Mouse (Mus musculus) limb, embryonic 14.5 days (tissue): Measurements from ENCODE around the gene Slc25a34. TPM values are rescaled to one million over a fixed set of nuclear protein-coding genes. Genes with fewer than 3 reads are reported as not detected.

Source experiments
- ATAC-seq: fragments of 200-750 bp; cut with Nextera tagmentation; 2 replicates; pipeline ENCODE4 v1.8.0; 2017; ENCODE audit warnings: low read depth, moderate number of reproducible peaks, moderate TSS enrichment; ENCODE audit not compliant: low FRiP score
- DNase-seq: peaks from one replicate; pipeline ENCODE4 v3.0.0-alpha.2; 2015; ENCODE audit warnings: low spot score
- H3K27ac ChIP-seq: fragments of 300-500 bp; sonication (generic); replicated peaks from 2 replicates; pipeline ENCODE4 v1.5.1; 2014; ENCODE audit warnings: low read depth, mild to moderate bottlenecking, low read length, moderate library complexity, mixed read lengths
- H3K27me3 ChIP-seq: fragments of 300-500 bp; sonication (generic); 2 replicates; pipeline ENCODE4 v1.6.1; 2014; ENCODE audit warnings: low read length, mixed read lengths; ENCODE audit not compliant: control insufficient read depth, insufficient read depth
- H3K36me3 ChIP-seq: fragments of 300-500 bp; sonication (generic); 2 replicates; pipeline ENCODE4 v1.6.1; 2014; ENCODE audit warnings: mild to moderate bottlenecking, low read length, moderate library complexity, mixed read lengths; ENCODE audit not compliant: control insufficient read depth, insufficient read depth
- H3K4me1 ChIP-seq: fragments of 300-500 bp; sonication (generic); 2 replicates; pipeline ENCODE4 v1.6.1; 2014; ENCODE audit warnings: antibody characterized with exemption, low read length, mixed read lengths; ENCODE audit not compliant: control insufficient read depth, insufficient read depth
- H3K4me2 ChIP-seq: fragments of 300-500 bp; sonication (generic); replicated peaks from 2 replicates; pipeline ENCODE4 v1.6.1; 2014; ENCODE audit warnings: low read depth, mild to moderate bottlenecking, low read length, moderate library complexity; ENCODE audit not compliant: severe bottlenecking
- H3K4me3 ChIP-seq: fragments of 300-500 bp; sonication (generic); replicated peaks from 2 replicates; pipeline ENCODE4 v1.5.1; 2014; ENCODE audit warnings: low read length
- H3K9ac ChIP-seq: fragments of 300-500 bp; sonication (generic); 2 replicates; pipeline ENCODE4 v1.6.1; 2014; ENCODE audit warnings: mild to moderate bottlenecking, low read depth, low read length, moderate library complexity; ENCODE audit not compliant: severe bottlenecking
- H3K9me3 ChIP-seq: fragments of 300-500 bp; sonication (generic); 2 replicates; pipeline ENCODE4 v1.6.1; 2016; ENCODE audit warnings: low read length; ENCODE audit not compliant: control insufficient read depth
- POLR2A ChIP-seq: fragments of 200-500 bp; IDR thresholded peaks from 2 replicates; pipeline ENCODE4 v1.8.0; 2012; ENCODE audit warnings: inconsistent platforms, mild to moderate bottlenecking, moderate library complexity, borderline replicate concordance; ENCODE audit not compliant: insufficient read depth, insufficient read length; ENCODE audit errors: extremely low read depth
- WGBS: fragments of 180-500 bp; shearing (Covaris S2); extraction: QIAGEN DNeasy Blood & Tissue Kit; methylation state at CpG from one replicate; pipeline ENCODE4 v1.1.7; 2014; 5-methylcytosine and 5-hydroxymethylcytosine counted together
- polyA plus RNA-seq, 2 experiments: library from polyadenylated mRNA; depleted of rRNA in 1 of 2; stranded (reverse) in 1 of 2; unstranded in 1 of 2; fragments of >200 nt; fragmentation: Nextera tagmentation in 1 of 2; extraction: Ambion mirVana in 1 of 2; gene quantifications; 2 replicates each; pipeline versions ENCODE4 v1.2.1 to v1.2.3; 2012 to 2014

Slc25a34 gene
- polyA plus RNA-seq, 2 experiments, result 0.16 TPM; not detected in 1

- DNase-seq (no peak), ATAC-seq (no peak)
- H3K4me1 ChIP-seq, result 0 out of 2 replicates have a peak, but pooled peaks cover 3% of the 10 kb centered on the region
- H3K9ac ChIP-seq, result no peak overlapping the region
- no peaks in the 10 kb centered on the region for H3K27me3 ChIP-seq
- WGBS, result 82% methylated on average over 5 of the region's 5 CpGs
- TF ChIP-seq POLR2A, result no peak
- no peaks in the 10 kb centered on the region for H3K9me3 ChIP-seq
- no peak overlapping the region for H3K4me3 ChIP-seq
- H3K36me3 ChIP-seq, result peaks cover 26% of the 10 kb centered on the region
- no peak overlapping the region for H3K4me2 ChIP-seq
- no peak overlapping the region for H3K27ac ChIP-seq
Measured at GRCm38 (mm10) chr4:141622580-141622979, 1.0 kb downstream of the Slc25a34 start.

DNA sequence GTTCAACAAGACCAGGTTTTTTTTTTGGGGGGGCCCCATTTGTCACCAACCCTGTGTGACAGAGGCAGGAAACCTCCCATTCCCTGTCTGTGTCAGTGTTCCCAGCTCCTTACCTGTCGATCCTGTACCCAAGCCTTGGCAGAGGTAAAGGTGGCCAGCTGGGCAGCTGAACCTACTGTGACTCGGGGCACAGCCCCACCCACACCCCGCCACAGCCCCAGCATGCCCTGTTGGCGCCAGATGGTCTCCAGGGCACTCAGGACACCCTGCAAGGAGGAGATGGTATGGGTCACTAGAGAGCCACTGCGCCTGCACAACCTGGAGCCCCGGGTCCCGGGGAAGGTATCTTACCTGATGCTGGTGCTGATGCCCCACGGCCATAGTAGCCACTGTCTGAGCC lies 1.5 kb downstream of the Slc25a34 start:
- Histone ChIP-seq H3K9me3 (no peaks in the 10 kb centered on the region), H3K27me3 (no peaks in the 10 kb centered on the region), H3K9ac (no peak overlapping the region), H3K27ac (no peak overlapping the region), H3K4me3 (no peak overlapping the region), H3K4me1 (0 out of 2 replicates have a peak, but pooled peaks cover 6% of the 10 kb centered on the region), H3K36me3 (peaks cover 22% of the 10 kb centered on the region), H3K4me2 (no peak overlapping the region)
- WGBS, result 78% methylated on average over 8 of the region's 8 CpGs
- DNase-seq (no peak), ATAC-seq (no peak)
- no peak for TF ChIP-seq POLR2A

DNA sequence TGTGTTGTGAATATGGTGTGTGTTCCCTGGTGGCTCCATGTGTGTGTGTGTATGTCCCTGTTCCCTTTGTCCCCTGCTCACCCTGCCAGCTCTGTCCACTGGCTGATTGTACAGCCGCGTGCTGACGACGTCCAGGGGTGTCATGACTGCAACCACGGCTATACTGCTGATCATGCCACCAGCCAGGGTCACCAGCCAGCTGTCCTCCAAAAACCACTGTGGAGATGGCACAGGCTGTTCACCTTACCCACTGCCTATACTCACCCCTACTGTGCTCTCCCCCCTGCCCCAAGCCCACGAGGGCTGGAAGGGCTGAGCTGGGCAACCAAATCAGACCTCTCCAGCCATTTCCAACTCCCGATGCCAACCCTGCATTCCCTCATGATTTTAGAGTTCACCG lies 2.3 kb downstream of the Slc25a34 start:
- ATAC-seq, result no peak
- Histone ChIP-seq H3K4me1 (0 out of 2 replicates have a peak, but pooled peaks cover 6% of the 10 kb centered on the region), H3K36me3 (peaks cover 15% of the 10 kb centered on the region), H3K4me3 (no peak overlapping the region), H3K4me2 (no peak overlapping the region), H3K27ac (no peak overlapping the region), H3K9me3 (no peaks in the 10 kb centered on the region), H3K27me3 (no peaks in the 10 kb centered on the region), H3K9ac (no peak overlapping the region)
- DNase-seq, result no peak
- 84% methylated on average over 8 of the region's 8 CpGs for WGBS
- TF ChIP-seq POLR2A, result no peak

- 84% methylated on average over 9 of the region's 9 CpGs for WGBS
Measured at GRCm38 (mm10) chr4:141619299-141619883, 4.2 kb downstream of the Slc25a34 start.

GRCm38 (mm10) chr4:141618565-141619243 lies 4.9 kb downstream of the Slc25a34 start, which contains the start of gene Tmem82:
Tmem82 (minus strand) TSS chr4:141618633.
- 0 out of 2 replicates have a peak, but pooled peaks cover 6% of the 10 kb centered on the region for H3K4me1 ChIP-seq
- ATAC-seq (peak; percentile 51; the same call in 1 of the 2 replicates), DNase-seq (no peak)
- peak within 1 kb of the TSS; percentile 44 for H3K4me2 ChIP-seq
- WGBS, result 24% methylated on average over 19 of the region's 20 CpGs
- TF ChIP-seq POLR2A, result no peak
- H3K4me3 ChIP-seq, result peak within 1 kb of the TSS; percentile 24
- H3K27me3 ChIP-seq, result no peaks in the 10 kb centered on the region
- peak within 1 kb of the TSS; percentile 34; the same call in 1 of the 2 replicates for H3K9ac ChIP-seq
- no peak within 1 kb of the TSS for H3K27ac ChIP-seq
- no peaks in the 10 kb centered on the region for H3K36me3 ChIP-seq
- no peaks in the 10 kb centered on the region for H3K9me3 ChIP-seq

More at GRCm38 (mm10) chr4:141619299-141619883, 4.2 kb downstream of the Slc25a34 start:
- no peak for ATAC-seq
- H3K4me2 ChIP-seq, result no peak overlapping the region
- H3K36me3 ChIP-seq, result no peaks in the 10 kb centered on the region
- no peak for DNase-seq
- no peak overlapping the region for H3K4me3 ChIP-seq
- no peaks in the 10 kb centered on the region for H3K9me3 ChIP-seq
- H3K27ac ChIP-seq, result no peak overlapping the region
- H3K4me1 ChIP-seq, result 0 out of 2 replicates have a peak, but pooled peaks cover 6% of the 10 kb centered on the region
- H3K27me3 ChIP-seq, result no peaks in the 10 kb centered on the region
- H3K9ac ChIP-seq, result no peak overlapping the region
- TF ChIP-seq POLR2A, result no peak
